Mouse (Mus musculus) limb, embryonic 12.5 days (tissue): Measurements from ENCODE around the gene Cd2bp2. TPM values are rescaled to one million over a fixed set of nuclear protein-coding genes. Genes with fewer than 3 reads are reported as not detected.

Source experiments
- ATAC-seq: fragments of 200-750 bp; cut with Nextera tagmentation; 2 replicates; pipeline ENCODE4 v1.8.0; 2017; ENCODE audit warnings: low read depth, moderate TSS enrichment; ENCODE audit not compliant: insufficient number of reproducible peaks, insufficient read depth, low FRiP score, low TSS enrichment
- H3K27ac ChIP-seq: fragments of 300-500 bp; sonication (generic); 2 replicates; pipeline ENCODE4 v1.5.1; 2016; ENCODE audit warnings: mild to moderate bottlenecking, moderate library complexity
- H3K27me3 ChIP-seq: fragments of 300-500 bp; sonication (generic); 2 replicates; pipeline ENCODE4 v1.6.1; 2016; ENCODE audit warnings: mild to moderate bottlenecking, moderate library complexity
- H3K36me3 ChIP-seq: fragments of 300-500 bp; sonication (generic); 2 replicates; pipeline ENCODE4 v1.6.1; 2016; ENCODE audit warnings: mild to moderate bottlenecking, moderate library complexity
- H3K4me1 ChIP-seq: fragments of 300-500 bp; sonication (generic); replicated peaks from 2 replicates; pipeline ENCODE4 v1.6.1; 2016
- H3K4me2 ChIP-seq: fragments of 300-500 bp; sonication (generic); 2 replicates; pipeline ENCODE4 v1.6.1; 2016; ENCODE audit warnings: mild to moderate bottlenecking, moderate library complexity
- H3K4me3 ChIP-seq: fragments of 300-500 bp; sonication (generic); replicated peaks from 2 replicates; pipeline ENCODE4 v1.5.1; 2016; ENCODE audit warnings: mild to moderate bottlenecking
- H3K9ac ChIP-seq: fragments of 300-500 bp; sonication (generic); replicated peaks from 2 replicates; pipeline ENCODE4 v1.6.1; 2016; ENCODE audit warnings: mild to moderate bottlenecking, moderate library complexity
- H3K9me3 ChIP-seq: fragments of 300-500 bp; sonication (generic); 2 replicates; pipeline ENCODE4 v1.6.1; 2016; ENCODE audit warnings: mild to moderate bottlenecking, moderate library complexity
- WGBS: fragments of 180-500 bp; shearing (Covaris S2); methylation state at CpG from one replicate; pipeline ENCODE4 v1.1.7; 2016; 5-methylcytosine and 5-hydroxymethylcytosine counted together
- polyA plus RNA-seq: library from polyadenylated mRNA; unstranded; fragments of >200 nt; fragmentation: Nextera tagmentation; extraction: Ambion mirVana; gene quantifications from 2 replicates; pipeline ENCODE4 v1.2.1, GENCODE M21; 2016

Cd2bp2 gene
- 86.5 and 91.8 TPM in 2 replicates for polyA plus RNA-seq

DNA sequence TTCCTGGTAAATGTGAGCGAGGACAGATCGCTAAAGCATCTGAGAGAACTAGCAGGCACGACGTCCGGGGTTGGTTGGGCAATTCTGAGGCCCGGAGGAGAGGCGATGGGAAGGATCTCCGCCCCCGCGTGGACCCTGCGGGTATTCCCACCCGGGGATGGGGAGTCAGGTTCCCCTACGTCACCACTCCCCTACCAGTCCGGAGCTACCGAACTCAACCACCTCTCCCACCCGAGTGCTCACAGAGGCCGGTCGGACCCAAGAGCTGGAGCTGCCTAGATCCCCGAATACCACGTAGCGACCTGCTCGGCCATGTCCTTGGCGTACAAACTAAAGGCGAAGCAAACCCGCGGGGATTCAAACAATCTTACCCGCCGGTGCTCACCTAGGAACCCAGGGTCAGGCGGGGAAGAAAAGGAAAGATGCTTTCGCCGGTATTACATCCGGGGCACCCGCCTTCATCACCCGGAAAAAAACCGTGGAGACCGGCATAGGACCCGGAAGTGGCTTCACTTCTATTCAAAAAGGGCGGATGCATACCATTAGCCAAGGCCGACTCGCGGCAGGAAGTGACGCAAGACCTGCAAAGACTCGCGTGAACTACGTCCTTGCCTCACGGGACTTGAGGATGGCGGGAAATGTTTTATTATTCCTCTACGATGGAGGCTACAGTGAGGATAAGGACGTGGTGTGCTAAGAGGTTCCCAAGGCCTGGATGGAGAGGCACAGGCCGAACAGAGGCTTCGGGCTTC, at the start of gene Cd2bp2:
Gene Cd2bp2 (minus strand): TSS at position 507 of the 752 bp plus-strand sequence.
- WGBS: under 1% methylated on average over 51 of the region's 51 CpGs
- Histone ChIP-seq H3K4me3 (peak within 1 kb of the TSS; percentile 56), H3K9me3 (no peaks in the 10 kb centered on the region), H3K27ac (peak within 1 kb of the TSS; percentile 89), H3K4me1 (peaks cover 20% of the 10 kb centered on the region), H3K27me3 (no peaks in the 10 kb centered on the region), H3K9ac (peak within 1 kb of the TSS; percentile 69), H3K36me3 (peaks cover 78% of the 10 kb centered on the region), H3K4me2 (peak within 1 kb of the TSS; percentile 74)
- peak; percentile 95 for ATAC-seq

DNA sequence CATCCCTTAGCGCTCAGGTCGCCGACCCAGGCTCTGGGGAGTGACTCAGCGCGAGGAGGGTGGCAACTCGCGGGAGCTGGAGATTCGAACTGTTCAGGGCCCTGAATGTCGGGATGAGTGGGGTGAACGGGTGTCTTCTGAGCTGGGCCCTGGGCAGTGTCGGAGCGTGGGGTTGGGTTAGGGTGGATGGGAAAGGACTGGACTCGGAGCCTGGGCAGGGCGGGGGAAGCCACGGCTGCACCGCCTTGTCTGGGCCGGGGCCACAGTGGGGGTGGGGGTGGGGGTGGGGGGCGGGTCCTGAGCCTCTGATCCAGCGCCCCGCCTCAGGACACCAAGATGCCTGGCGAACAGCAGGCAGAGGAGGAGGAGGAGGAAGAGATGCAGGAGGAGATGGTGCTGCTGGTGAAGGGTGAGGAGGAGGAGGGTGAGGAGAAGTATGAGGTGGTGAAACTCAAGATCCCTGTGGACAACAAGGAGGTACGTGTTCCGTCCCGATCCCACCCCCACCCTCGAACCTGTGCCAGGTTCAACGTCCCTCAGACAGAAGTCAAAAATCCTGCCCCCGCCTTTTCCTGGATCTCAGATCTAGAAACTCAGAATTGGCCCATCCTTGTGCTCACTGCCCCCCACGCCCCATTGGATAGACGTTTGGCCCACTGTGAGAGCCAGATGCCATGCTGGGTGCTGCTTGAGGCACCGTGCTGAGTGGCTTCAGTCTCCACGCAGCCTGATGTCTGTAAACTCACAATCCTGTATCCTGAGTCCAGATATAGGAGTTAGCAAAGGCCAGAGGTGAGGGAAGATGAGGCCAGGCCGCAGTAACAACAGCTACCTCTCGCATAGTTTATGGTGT, 49.0 kb upstream of the Cd2bp2 start:
- ATAC-seq: peak; percentile 71; the same call in 1 of the 2 replicates
- H3K27me3 ChIP-seq: no peaks in the 10 kb centered on the region
- peaks cover 18% of the 10 kb centered on the region for H3K4me1 ChIP-seq
- peaks cover 37% of the 10 kb centered on the region for H3K36me3 ChIP-seq
- H3K9ac ChIP-seq: peak overlapping the region; percentile 88
- 10% methylated on average over 28 of the region's 33 CpGs for WGBS
- H3K27ac ChIP-seq: peak overlapping the region; percentile 92
- peak overlapping the region; percentile 82 for H3K4me3 ChIP-seq
- H3K4me2 ChIP-seq: peak overlapping the region; percentile 77
- H3K9me3 ChIP-seq: peaks cover 4% of the 10 kb centered on the region; the same call in 1 of the 2 replicates

GRCm38 (mm10) chr7:127243870-127244657, 48.2 kb upstream of the Cd2bp2 start, which contains the start of gene Zfp771:
Gene Zfp771, plus strand, starts transcription at chr7:127244274.
- H3K9me3 ChIP-seq: peaks cover 4% of the 10 kb centered on the region; the same call in 1 of the 2 replicates
- H3K36me3 ChIP-seq: peaks cover 34% of the 10 kb centered on the region
- H3K4me2 ChIP-seq: peak within 1 kb of the TSS; percentile 77
- under 1% methylated on average over 56 of the region's 56 CpGs for WGBS
- H3K4me3 ChIP-seq: peak within 1 kb of the TSS; percentile 82
- peak within 1 kb of the TSS; percentile 88 for H3K9ac ChIP-seq
- peak; percentile 95 for ATAC-seq
- peak within 1 kb of the TSS; percentile 92 for H3K27ac ChIP-seq
- H3K4me1 ChIP-seq: peaks cover 18% of the 10 kb centered on the region
- H3K27me3 ChIP-seq: no peaks in the 10 kb centered on the region

- WGBS: 40% methylated on average over 2 of the region's 2 CpGs
Measured at GRCm38 (mm10) chr7:127243361-127243867, 47.6 kb upstream of the Cd2bp2 start.

DNA sequence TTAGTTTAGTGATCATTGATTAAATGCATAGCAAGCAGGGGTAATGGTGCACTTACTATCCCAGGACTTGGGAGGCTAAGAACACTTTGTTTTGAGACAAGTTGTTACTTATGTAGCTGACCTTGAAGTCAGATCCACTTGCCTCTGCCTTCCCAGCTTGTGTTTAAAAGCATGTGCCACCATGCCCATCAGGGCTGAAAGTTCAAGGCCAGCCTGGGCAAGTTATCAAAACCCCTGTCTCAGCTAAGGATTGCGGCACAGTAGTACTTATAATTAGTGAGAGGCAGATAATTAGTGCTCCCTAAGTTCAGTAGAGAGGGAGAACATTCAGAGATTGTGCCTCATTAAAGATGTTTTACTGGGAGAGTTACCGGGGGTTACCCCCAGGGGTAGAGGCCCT, 38.9 kb upstream of the Cd2bp2 start:
- Histone ChIP-seq H3K4me2 (peak overlapping the region; percentile 76), H3K4me3 (peak overlapping the region; percentile 90), H3K9me3 (peaks cover 6% of the 10 kb centered on the region; the same call in 1 of the 2 replicates), H3K4me1 (peaks cover 28% of the 10 kb centered on the region), H3K27ac (no peak overlapping the region), H3K36me3 (peaks cover 69% of the 10 kb centered on the region), H3K27me3 (no peaks in the 10 kb centered on the region), H3K9ac (no peak overlapping the region)
- WGBS: 85% methylated on average over 2 of the region's 2 CpGs
- no peak for ATAC-seq

More at GRCm38 (mm10) chr7:127243361-127243867, 47.6 kb upstream of the Cd2bp2 start:
- Histone ChIP-seq H3K27ac (peak overlapping the region; percentile 92), H3K36me3 (peaks cover 36% of the 10 kb centered on the region), H3K9ac (no peak overlapping the region), H3K4me2 (peak overlapping the region; percentile 77), H3K4me1 (peaks cover 18% of the 10 kb centered on the region), H3K4me3 (peak overlapping the region; percentile 82), H3K27me3 (no peaks in the 10 kb centered on the region), H3K9me3 (peaks cover 4% of the 10 kb centered on the region; the same call in 1 of the 2 replicates)
- no peak for ATAC-seq

DNA sequence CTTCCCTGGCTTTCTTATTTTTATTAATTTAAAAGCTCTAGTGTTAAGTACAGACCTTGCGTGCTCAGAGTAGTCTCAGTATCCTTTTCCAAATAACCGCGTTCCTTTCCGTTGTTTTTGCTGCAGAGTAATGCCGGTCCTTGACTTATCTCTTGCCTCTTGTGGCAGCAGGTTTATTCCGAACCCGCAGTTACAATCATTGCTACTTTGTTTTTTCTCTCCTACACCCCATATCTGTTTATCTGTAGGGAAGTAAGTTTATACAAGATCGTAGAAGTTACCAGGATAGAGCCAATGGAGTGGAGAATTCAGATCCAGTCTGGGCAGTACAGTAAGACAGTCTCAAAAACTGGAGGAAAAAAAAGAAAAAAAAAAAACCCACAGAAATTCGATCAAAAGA, 37.9 kb upstream of the Cd2bp2 start:
- no peak for ATAC-seq
- Histone ChIP-seq H3K4me2 (peak overlapping the region; percentile 76), H3K27me3 (no peaks in the 10 kb centered on the region), H3K9me3 (peaks cover 6% of the 10 kb centered on the region; the same call in 1 of the 2 replicates), H3K36me3 (peaks cover 72% of the 10 kb centered on the region), H3K27ac (peak overlapping the region; percentile 99), H3K4me3 (peak overlapping the region; percentile 90), H3K9ac (peak overlapping the region; percentile 96), H3K4me1 (peaks cover 28% of the 10 kb centered on the region)
- 7% methylated on average over 9 of the region's 9 CpGs for WGBS

DNA sequence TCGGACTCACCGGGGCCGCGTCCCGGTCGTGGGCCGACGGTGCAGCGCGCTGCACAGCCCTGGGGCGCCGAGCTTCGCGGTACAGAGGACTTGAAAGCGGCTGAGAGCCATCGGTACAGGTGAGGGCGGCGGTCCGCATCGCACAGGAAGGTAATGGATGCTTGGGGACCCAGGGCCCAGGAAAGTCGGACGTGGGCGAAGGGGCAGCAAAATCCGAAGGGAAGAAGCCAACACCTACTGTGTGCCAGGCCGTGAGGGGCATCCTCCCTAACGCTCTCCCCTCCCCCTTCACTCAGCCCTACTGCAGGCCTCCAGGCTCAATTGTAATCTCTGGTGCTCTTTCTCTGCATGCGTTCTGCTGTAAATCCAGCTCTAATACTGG, 37.5 kb upstream of the Cd2bp2 start:
- peak; percentile 41 for ATAC-seq
- H3K27me3 ChIP-seq: no peaks in the 10 kb centered on the region
- H3K9ac ChIP-seq: peak overlapping the region; percentile 96
- H3K4me3 ChIP-seq: peak overlapping the region; percentile 90
- 1% methylated on average over 27 of the region's 27 CpGs for WGBS
- H3K36me3 ChIP-seq: peaks cover 70% of the 10 kb centered on the region
- peaks cover 6% of the 10 kb centered on the region; the same call in 1 of the 2 replicates for H3K9me3 ChIP-seq
- peaks cover 28% of the 10 kb centered on the region for H3K4me1 ChIP-seq
- peak overlapping the region; percentile 76 for H3K4me2 ChIP-seq
- H3K27ac ChIP-seq: peak overlapping the region; percentile 99

GRCm38 (mm10) chr7:127232622-127233367, 36.9 kb upstream of the Cd2bp2 start, which contains the start of the genes Zfp553 and Sept1:
Gene Zfp553, plus strand, starts transcription at chr7:127233061.
Gene Sept1, minus strand, starts transcription at chr7:127233130.
- H3K36me3 ChIP-seq: peaks cover 65% of the 10 kb centered on the region
- peak within 1 kb of the TSS; percentile 76 for H3K4me2 ChIP-seq
- ATAC-seq: peak; percentile 91
- H3K27ac ChIP-seq: peak within 1 kb of the TSS; percentile 99
- H3K4me1 ChIP-seq: peaks cover 28% of the 10 kb centered on the region
- H3K9me3 ChIP-seq: peaks cover 6% of the 10 kb centered on the region; the same call in 1 of the 2 replicates
- H3K27me3 ChIP-seq: no peaks in the 10 kb centered on the region
- peak within 1 kb of the TSS; percentile 90 for H3K4me3 ChIP-seq
- H3K9ac ChIP-seq: peak within 1 kb of the TSS; percentile 96
- WGBS: under 1% methylated on average over 64 of the region's 64 CpGs

DNA sequence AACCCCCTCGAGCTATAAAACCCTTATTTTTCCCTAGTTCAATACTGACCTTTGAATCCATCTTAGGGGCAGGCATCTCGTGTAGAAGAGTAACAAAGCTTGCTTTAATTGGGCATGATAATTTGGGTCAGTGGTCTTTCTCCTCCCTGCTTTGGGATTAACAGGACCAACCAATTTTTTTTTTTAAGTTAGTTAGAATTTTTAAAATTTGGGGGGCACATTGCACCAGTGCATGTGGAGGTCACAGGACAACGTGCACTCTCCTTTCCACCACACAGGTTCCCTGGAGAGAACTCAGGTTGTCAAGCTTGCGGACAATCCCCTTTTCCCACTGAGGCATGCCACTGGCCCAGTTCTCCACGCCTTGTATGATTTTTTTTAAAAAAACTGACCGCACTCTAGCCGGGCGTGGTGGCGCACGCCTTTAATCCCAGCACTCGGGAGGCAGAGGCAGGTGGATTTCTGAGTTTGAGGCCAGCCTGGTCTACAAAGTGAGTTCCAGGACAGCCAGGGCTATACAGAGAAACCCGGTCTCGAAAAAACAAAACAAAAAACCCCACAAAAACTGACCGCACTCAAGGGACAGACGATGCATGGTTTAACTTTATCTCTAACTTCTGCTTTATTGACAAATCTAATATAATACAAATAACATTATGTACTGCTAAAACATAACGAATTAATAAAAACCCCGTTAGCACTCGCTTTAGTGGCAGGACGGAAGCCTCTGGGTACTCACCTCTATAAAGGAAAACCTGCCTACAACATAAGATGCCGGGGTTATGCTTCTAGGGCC, 36.2 kb upstream of the Cd2bp2 start:
- peaks cover 57% of the 10 kb centered on the region for H3K36me3 ChIP-seq

More for the DNA sequence above, 36.2 kb upstream of the Cd2bp2 start:
- peak overlapping the region; percentile 90 for H3K4me3 ChIP-seq
- no peak for ATAC-seq
- peak overlapping the region; percentile 76 for H3K4me2 ChIP-seq
- peaks cover 6% of the 10 kb centered on the region; the same call in 1 of the 2 replicates for H3K9me3 ChIP-seq
- peak overlapping the region; percentile 96 for H3K9ac ChIP-seq
- peaks cover 28% of the 10 kb centered on the region for H3K4me1 ChIP-seq
- H3K27ac ChIP-seq: peak overlapping the region; percentile 99
- 13% methylated on average over 20 of the region's 20 CpGs for WGBS
- no peaks in the 10 kb centered on the region for H3K27me3 ChIP-seq
